Mouse (Mus musculus): ENCODE data around the gene Fam173b. TPM values are rescaled to one million over a fixed set of nuclear protein-coding genes. Genes with fewer than 3 reads are reported as not detected.

Gene Fam173b
- 34.0 TPM for polyA plus RNA-seq (2012; fragmentation: generic; extraction: Trizol)
- long read RNA-seq, experiment 1, full-length matches to known transcripts, result 41 of 50 reads
- long read RNA-seq, experiment 1, partial matches to known transcripts, result 5 of 50 reads
- long read RNA-seq, experiment 1, other reads (novel, unspliced or antisense), result 4 of 50 reads
- long read RNA-seq, experiment 2, full-length matches to known transcripts, result 47 of 53 reads
- long read RNA-seq, experiment 2, partial matches to known transcripts, result 0 of 53 reads
- long read RNA-seq, experiment 2, other reads (novel, unspliced or antisense), result 6 of 53 reads

- peak within 1 kb of the TSS; percentile 99 for H3K4me3 ChIP-seq (ENCODE audit: insufficient read depth, poor library complexity, severe bottlenecking)
- peaks cover 52% of the 10 kb centered on the region for H3K79me3 ChIP-seq (ENCODE audit: low read depth)
- peak within 1 kb of the TSS; percentile 84 for H3ac ChIP-seq (ENCODE audit: control insufficient read depth, insufficient read length, low read depth)
- H3K79me2 ChIP-seq (ENCODE audit: control insufficient read depth, insufficient read depth), result peaks cover 74% of the 10 kb centered on the region
- no peaks in the 10 kb centered on the region for H3K27me3 ChIP-seq (ENCODE audit: control insufficient read depth, insufficient read depth, insufficient read length)
- TF ChIP-seq MAX (IDR thresholded peaks at IDR 0.05) (peak; percentile 5), MYOG (IDR thresholded peaks at IDR 0.05; ENCODE audit: control insufficient read depth, extremely low read depth, insufficient read length) (no peak), USF1 (IDR thresholded peaks at IDR 0.05; ENCODE audit: low read depth) (no peak), MYOD1 (IDR thresholded peaks at IDR 0.05; ENCODE audit: control insufficient read depth, insufficient read length, low read depth) (no peak)
- H3K36me3 ChIP-seq (ENCODE audit: control insufficient read depth, insufficient read depth), result peaks cover 26% of the 10 kb centered on the region
Observed at GRCm38 (mm10) chr15:31601646-31602374, at the start of gene Fam173b, which contains the start of gene Cct5. Fam173b (plus strand) TSS chr15:31601852. Cct5 (minus strand) TSS chr15:31601804.

- Histone ChIP-seq H3K36me3 (ENCODE audit: control insufficient read depth, insufficient read depth) (no peaks in the 10 kb centered on the region), H3ac (ENCODE audit: control insufficient read depth, insufficient read length, low read depth) (no peak overlapping the region), H3K79me2 (ENCODE audit: control insufficient read depth, insufficient read depth) (no peaks in the 10 kb centered on the region), H3K27me3 (ENCODE audit: control insufficient read depth, insufficient read depth, insufficient read length) (no peaks in the 10 kb centered on the region), H3K79me3 (ENCODE audit: low read depth) (no peaks in the 10 kb centered on the region), H3K4me3 (ENCODE audit: insufficient read depth, poor library complexity, severe bottlenecking) (no peak overlapping the region)
- TF ChIP-seq FOSL1 (IDR thresholded peaks at IDR 0.05; ENCODE audit: insufficient read depth, low read length, poor library complexity, severe bottlenecking) (no peak), MYOG (IDR thresholded peaks at IDR 0.05; ENCODE audit: control insufficient read depth, extremely low read depth, insufficient read length) (no peak), MAX (IDR thresholded peaks at IDR 0.05) (no peak), CTCF (IDR thresholded peaks at IDR 0.05; ENCODE audit: control insufficient read depth, insufficient read depth, insufficient read length) (no peak), MYOD1 (IDR thresholded peaks at IDR 0.05; ENCODE audit: control insufficient read depth, insufficient read length, low read depth) (no peak)
Observed at GRCm38 (mm10) chr15:31554855-31555254, 46.8 kb upstream of the Fam173b start.

DNA sequence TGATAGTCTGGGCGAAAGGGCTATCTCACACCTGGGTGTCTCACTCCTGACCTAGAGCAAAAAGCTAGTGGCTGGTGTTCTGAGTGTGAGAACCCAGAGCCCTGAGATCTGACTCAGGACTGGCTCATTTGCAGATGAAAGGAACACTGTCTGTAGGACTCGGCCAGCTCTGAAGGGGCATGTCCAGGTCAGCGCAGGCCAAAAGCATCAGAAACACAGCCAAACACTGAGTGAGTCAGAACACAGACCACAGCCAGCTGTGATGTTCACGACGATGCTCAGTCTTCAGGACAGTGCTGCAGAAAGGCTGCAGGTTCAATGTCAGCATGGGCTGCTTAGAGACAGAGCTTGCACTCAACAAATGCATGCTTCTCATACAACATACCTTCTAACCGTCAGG, 40.3 kb upstream of the Fam173b start:
- Histone ChIP-seq H3K4me3 (ENCODE audit: insufficient read depth, poor library complexity, severe bottlenecking) (no peak overlapping the region), H3K79me3 (ENCODE audit: low read depth) (no peaks in the 10 kb centered on the region), H3K36me3 (ENCODE audit: control insufficient read depth, insufficient read depth) (no peaks in the 10 kb centered on the region), H3ac (ENCODE audit: control insufficient read depth, insufficient read length, low read depth) (no peak overlapping the region), H3K27me3 (ENCODE audit: control insufficient read depth, insufficient read depth, insufficient read length) (no peaks in the 10 kb centered on the region), H3K79me2 (ENCODE audit: control insufficient read depth, insufficient read depth) (no peaks in the 10 kb centered on the region)
- TF ChIP-seq CEBPB (IDR thresholded peaks at IDR 0.05; ENCODE audit: low read depth) (no peak), MYOD1 (IDR thresholded peaks at IDR 0.05; ENCODE audit: control insufficient read depth, insufficient read length, low read depth) (peak; percentile 88), USF1 (IDR thresholded peaks at IDR 0.05; ENCODE audit: low read depth) (no peak), CTCF (IDR thresholded peaks at IDR 0.05; ENCODE audit: control insufficient read depth, insufficient read depth, insufficient read length) (no peak), MAX (IDR thresholded peaks at IDR 0.05) (no peak), FOSL1 (IDR thresholded peaks at IDR 0.05; ENCODE audit: insufficient read depth, low read length, poor library complexity, severe bottlenecking) (peak; percentile 57), MYOG (IDR thresholded peaks at IDR 0.05; ENCODE audit: control insufficient read depth, extremely low read depth, insufficient read length) (no peak)

DNA sequence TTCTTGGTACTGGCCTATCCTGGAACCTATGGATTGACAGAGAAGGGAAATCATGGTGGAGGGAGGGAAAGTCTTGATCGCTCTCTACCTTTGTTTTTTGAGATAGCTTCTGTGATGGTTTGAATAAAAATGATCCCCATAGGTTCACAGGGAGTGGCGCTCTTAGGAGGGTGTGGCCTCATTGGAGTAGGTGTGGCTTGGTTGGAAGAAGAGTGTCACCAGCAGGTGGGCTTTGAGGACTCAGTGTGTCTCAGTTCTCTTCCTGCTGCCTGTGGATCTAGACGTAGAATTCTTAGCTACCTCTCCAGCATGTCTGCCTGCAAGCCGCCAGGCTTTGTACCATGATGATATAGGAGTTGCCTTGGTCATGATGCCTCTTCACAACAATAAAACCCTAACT, 39.7 kb upstream of the Fam173b start:
- no peak for TF ChIP-seq MAX (IDR thresholded peaks at IDR 0.05)
- TF ChIP-seq MYOD1 (IDR thresholded peaks at IDR 0.05; ENCODE audit: control insufficient read depth, insufficient read length, low read depth), result no peak
- no peak for TF ChIP-seq MYOG (IDR thresholded peaks at IDR 0.05; ENCODE audit: control insufficient read depth, extremely low read depth, insufficient read length)
- no peak for TF ChIP-seq CTCF (IDR thresholded peaks at IDR 0.05; ENCODE audit: control insufficient read depth, insufficient read depth, insufficient read length)
- TF ChIP-seq USF1 (IDR thresholded peaks at IDR 0.05; ENCODE audit: low read depth), result no peak
- no peak for TF ChIP-seq FOSL1 (IDR thresholded peaks at IDR 0.05; ENCODE audit: insufficient read depth, low read length, poor library complexity, severe bottlenecking)
- TF ChIP-seq CEBPB (IDR thresholded peaks at IDR 0.05; ENCODE audit: low read depth), result no peak
- Histone ChIP-seq H3K4me3 (ENCODE audit: insufficient read depth, poor library complexity, severe bottlenecking) (no peak overlapping the region), H3K27me3 (ENCODE audit: control insufficient read depth, insufficient read depth, insufficient read length) (no peaks in the 10 kb centered on the region), H3K79me2 (ENCODE audit: control insufficient read depth, insufficient read depth) (no peaks in the 10 kb centered on the region), H3ac (ENCODE audit: control insufficient read depth, insufficient read length, low read depth) (no peak overlapping the region), H3K79me3 (ENCODE audit: low read depth) (no peaks in the 10 kb centered on the region), H3K36me3 (ENCODE audit: control insufficient read depth, insufficient read depth) (no peaks in the 10 kb centered on the region)

DNA sequence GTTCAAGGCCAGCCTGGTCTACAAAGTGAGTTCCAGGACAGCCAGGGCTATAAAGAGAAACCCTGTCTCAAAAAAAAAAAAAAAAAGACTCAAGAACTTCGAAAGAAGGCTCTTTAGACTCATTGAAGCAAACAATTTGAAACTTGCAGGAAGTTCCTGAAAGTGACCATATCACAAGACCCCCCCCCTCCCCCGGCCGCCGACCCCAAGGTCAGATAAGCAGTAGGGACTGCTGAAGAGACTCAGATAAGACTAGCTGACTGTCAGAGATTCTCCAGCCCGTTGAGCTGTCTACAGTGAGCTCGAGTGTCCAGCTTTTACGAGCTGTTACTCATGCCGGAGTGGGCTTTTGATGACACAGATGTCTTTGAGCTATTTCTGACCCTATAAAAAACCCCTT, 38.8 kb upstream of the Fam173b start:
- H3K36me3 ChIP-seq (ENCODE audit: control insufficient read depth, insufficient read depth), result no peaks in the 10 kb centered on the region
- H3ac ChIP-seq (ENCODE audit: control insufficient read depth, insufficient read length, low read depth), result no peak overlapping the region
- H3K27me3 ChIP-seq (ENCODE audit: control insufficient read depth, insufficient read depth, insufficient read length), result no peaks in the 10 kb centered on the region
- no peaks in the 10 kb centered on the region for H3K79me2 ChIP-seq (ENCODE audit: control insufficient read depth, insufficient read depth)
- TF ChIP-seq USF1 (IDR thresholded peaks at IDR 0.05; ENCODE audit: low read depth), result no peak
- TF ChIP-seq MYOD1 (IDR thresholded peaks at IDR 0.05; ENCODE audit: control insufficient read depth, insufficient read length, low read depth), result no peak
- H3K4me3 ChIP-seq (ENCODE audit: insufficient read depth, poor library complexity, severe bottlenecking), result no peak overlapping the region
- H3K79me3 ChIP-seq (ENCODE audit: low read depth), result no peaks in the 10 kb centered on the region

Measured in C2C12 (cell line).